Mouse (Mus musculus): ENCODE data around the gene Lin28b. TPM values are rescaled to one million over a fixed set of nuclear protein-coding genes. Genes with fewer than 3 reads are reported as not detected.

Lin28b gene
- polyA plus RNA-seq, 1 experiment, result not detected

DNA sequence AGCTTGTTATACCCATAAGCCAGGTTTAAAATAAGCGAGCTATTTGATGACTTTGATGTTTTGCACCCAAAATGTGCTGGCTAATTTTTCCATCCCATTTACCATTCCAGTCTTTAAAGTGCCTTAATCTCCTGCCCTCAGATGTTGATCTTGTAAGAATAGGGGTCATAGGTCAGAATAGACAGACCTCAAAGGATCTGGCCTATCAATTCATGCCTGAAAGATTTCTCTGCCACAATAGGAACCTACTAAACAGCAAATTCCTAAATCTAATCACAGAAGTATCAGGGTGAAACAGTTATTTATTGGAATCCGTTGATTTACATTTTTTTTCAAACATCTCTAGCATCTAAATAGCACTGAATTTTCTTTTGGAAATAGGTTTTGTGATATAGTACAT, 74.5 kb downstream of the Lin28b start:
- H3K27me3 ChIP-seq (ENCODE audit: control insufficient read depth, insufficient read depth, low read length), result no peaks in the 10 kb centered on the region; the same call in 1 of the 2 replicates
- WGBS, result 64% methylated on average over 2 of the region's 2 CpGs
- no peak for TF ChIP-seq CTCF (IDR thresholded peaks at IDR 0.05; ENCODE audit: extremely low read depth, insufficient read length, insufficient replicate concordance, low read depth, low read length)
- TF ChIP-seq POLR2A (IDR thresholded peaks at IDR 0.05; ENCODE audit: low read depth, low read length), result no peak
- H3K27ac ChIP-seq (ENCODE audit: insufficient read depth, low read depth, low read length), result no peak overlapping the region
- no peak overlapping the region for H3K4me3 ChIP-seq (ENCODE audit: low read depth, low read length)
- H3K4me1 ChIP-seq (ENCODE audit: control insufficient read depth, insufficient read depth, insufficient read length, low read length), result no peaks in the 10 kb centered on the region
- H3K36me3 ChIP-seq (ENCODE audit: control insufficient read depth, insufficient read depth, low read length), result no peaks in the 10 kb centered on the region

DNA sequence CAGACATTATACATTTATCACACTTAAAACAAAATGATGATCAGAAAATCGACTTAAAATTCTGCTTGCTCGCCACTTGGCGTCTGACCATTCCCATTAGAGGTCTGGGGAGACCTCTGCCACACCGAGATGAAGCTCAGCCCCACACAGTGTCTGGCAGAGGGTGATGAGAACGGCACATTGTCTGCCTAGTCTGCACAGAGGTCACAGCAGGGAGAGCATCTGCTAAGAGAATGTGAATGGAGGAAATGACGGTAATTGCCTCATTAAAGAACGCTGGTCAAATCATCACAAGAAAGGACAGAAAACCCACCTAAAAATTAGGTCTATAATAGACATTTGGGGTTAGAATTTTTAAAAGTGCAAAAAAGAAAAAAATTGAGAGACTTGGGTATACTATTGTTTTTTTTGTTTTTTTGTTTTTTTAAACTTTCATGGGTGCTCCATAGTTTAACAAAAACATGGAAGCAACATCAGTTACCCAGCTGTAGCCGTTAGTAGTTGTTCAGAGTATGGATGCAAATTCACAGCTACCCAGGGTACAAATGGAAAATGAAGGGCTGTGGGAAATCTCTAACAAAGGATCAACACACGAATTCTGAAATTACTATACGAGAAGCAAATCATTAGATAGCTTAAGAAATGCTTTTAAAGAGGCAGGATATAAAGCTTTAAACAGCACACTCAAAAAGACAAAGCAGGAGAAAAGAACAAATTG, 75.4 kb downstream of the Lin28b start:
- WGBS, result 68% methylated on average over 10 of the region's 10 CpGs
- H3K27me3 ChIP-seq (ENCODE audit: control insufficient read depth, insufficient read depth, low read length), result no peaks in the 10 kb centered on the region; the same call in 1 of the 2 replicates

DNA sequence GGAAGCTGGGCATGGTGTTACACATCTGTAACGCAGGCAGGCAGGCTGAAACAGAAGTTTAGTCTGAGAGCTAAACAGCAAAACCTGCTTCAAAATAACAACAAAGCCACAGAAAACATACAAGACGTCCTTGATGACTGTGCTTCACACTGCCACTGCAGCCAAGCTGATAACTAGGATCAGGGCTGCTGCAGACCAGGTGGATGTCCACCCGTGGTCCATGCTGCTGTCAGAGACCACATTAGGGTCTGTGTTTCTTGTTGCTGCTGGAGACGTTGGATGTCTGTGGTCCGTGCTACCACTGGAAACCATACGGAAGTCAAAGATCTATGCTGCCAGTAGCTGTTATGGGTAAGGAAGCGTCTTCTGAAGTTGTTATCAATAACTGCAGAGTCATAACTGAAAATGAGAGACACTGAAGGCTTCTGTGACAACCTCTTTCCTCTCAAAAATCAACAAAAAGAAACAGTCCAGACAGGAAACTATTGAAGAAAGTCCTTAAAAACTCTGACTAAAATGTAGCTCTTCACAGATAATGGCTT, 86.4 kb downstream of the Lin28b start:
- WGBS, result 76% methylated on average over 7 of the region's 7 CpGs
- Histone ChIP-seq H3K27ac (ENCODE audit: insufficient read depth, low read depth, low read length) (no peak overlapping the region), H3K4me3 (ENCODE audit: low read depth, low read length) (no peak overlapping the region), H3K36me3 (ENCODE audit: control insufficient read depth, insufficient read depth, low read length) (no peaks in the 10 kb centered on the region), H3K4me1 (ENCODE audit: control insufficient read depth, insufficient read depth, insufficient read length, low read length) (no peaks in the 10 kb centered on the region), H3K27me3 (ENCODE audit: control insufficient read depth, insufficient read depth, low read length) (no peaks in the 10 kb centered on the region)
- TF ChIP-seq POLR2A (IDR thresholded peaks at IDR 0.05; ENCODE audit: low read depth, low read length) (no peak), CTCF (IDR thresholded peaks at IDR 0.05; ENCODE audit: extremely low read depth, insufficient read length, insufficient replicate concordance, low read depth, low read length) (no peak)

More for the DNA sequence above, 75.4 kb downstream of the Lin28b start:
- H3K4me3 ChIP-seq (ENCODE audit: low read depth, low read length), result no peak overlapping the region
- H3K27ac ChIP-seq (ENCODE audit: insufficient read depth, low read depth, low read length), result no peak overlapping the region
- no peak for TF ChIP-seq CTCF (IDR thresholded peaks at IDR 0.05; ENCODE audit: extremely low read depth, insufficient read length, insufficient replicate concordance, low read depth, low read length)
- no peak for TF ChIP-seq POLR2A (IDR thresholded peaks at IDR 0.05; ENCODE audit: low read depth, low read length)
- H3K36me3 ChIP-seq (ENCODE audit: control insufficient read depth, insufficient read depth, low read length), result no peaks in the 10 kb centered on the region
- no peaks in the 10 kb centered on the region for H3K4me1 ChIP-seq (ENCODE audit: control insufficient read depth, insufficient read depth, insufficient read length, low read length)

DNA sequence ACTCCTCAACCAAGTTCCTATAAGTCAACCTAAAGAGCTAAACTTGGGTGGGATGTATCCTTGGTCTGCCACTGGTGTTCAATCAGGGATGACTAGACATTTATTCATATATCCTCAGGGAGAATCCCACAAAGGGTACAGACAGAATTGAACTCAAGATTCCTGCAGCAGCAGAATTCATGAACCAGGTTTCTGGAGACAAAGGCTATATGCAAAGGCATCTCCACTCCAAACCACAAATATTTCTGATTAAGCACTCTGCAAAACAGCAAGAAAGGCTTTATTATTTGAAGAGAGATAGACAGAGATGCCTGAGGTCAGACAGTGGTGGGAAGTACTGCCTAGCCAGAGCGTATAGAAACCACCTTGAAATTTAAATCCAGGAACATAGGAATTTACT, 88.0 kb downstream of the Lin28b start:
- no peak for TF ChIP-seq POLR2A (IDR thresholded peaks at IDR 0.05; ENCODE audit: low read depth, low read length)
- no peak for TF ChIP-seq CTCF (IDR thresholded peaks at IDR 0.05; ENCODE audit: extremely low read depth, insufficient read length, insufficient replicate concordance, low read depth, low read length)

DNA sequence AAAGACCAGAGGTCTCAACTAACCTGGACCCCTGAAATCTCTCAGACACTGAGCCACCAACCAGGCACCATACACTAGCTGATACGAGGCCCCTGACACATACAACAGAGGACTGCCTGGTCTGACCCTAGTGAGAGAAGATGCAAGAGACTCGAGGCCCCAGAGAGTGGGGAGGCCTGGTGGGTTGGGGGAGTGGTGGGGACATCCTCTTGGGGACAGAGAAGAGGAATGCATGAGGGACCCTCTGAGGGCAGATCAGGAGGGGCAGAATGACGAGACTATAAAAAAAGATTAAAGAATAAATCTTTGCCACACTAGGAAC, 103.6 kb downstream of the Lin28b start:
- Histone ChIP-seq H3K4me3 (ENCODE audit: low read depth, low read length) (no peak overlapping the region), H3K27me3 (ENCODE audit: control insufficient read depth, insufficient read depth, low read length) (no peaks in the 10 kb centered on the region), H3K4me1 (ENCODE audit: control insufficient read depth, insufficient read depth, insufficient read length, low read length) (no peaks in the 10 kb centered on the region), H3K36me3 (ENCODE audit: control insufficient read depth, insufficient read depth, low read length) (no peaks in the 10 kb centered on the region), H3K27ac (ENCODE audit: insufficient read depth, low read depth, low read length) (no peak overlapping the region)
- WGBS, result 44% methylated on average over 3 of the region's 3 CpGs
- TF ChIP-seq POLR2A (IDR thresholded peaks at IDR 0.05; ENCODE audit: low read depth, low read length) (no peak), CTCF (IDR thresholded peaks at IDR 0.05; ENCODE audit: extremely low read depth, insufficient read length, insufficient replicate concordance, low read depth, low read length) (no peak)

More for the DNA sequence above, 88.0 kb downstream of the Lin28b start:
- no peaks in the 10 kb centered on the region for H3K27me3 ChIP-seq (ENCODE audit: control insufficient read depth, insufficient read depth, low read length)
- H3K4me3 ChIP-seq (ENCODE audit: low read depth, low read length), result no peak overlapping the region
- H3K4me1 ChIP-seq (ENCODE audit: control insufficient read depth, insufficient read depth, insufficient read length, low read length), result no peaks in the 10 kb centered on the region
- no peak overlapping the region for H3K27ac ChIP-seq (ENCODE audit: insufficient read depth, low read depth, low read length)
- H3K36me3 ChIP-seq (ENCODE audit: control insufficient read depth, insufficient read depth, low read length), result no peaks in the 10 kb centered on the region
- WGBS, result 61% methylated on average over 1 of the region's 1 CpGs

DNA sequence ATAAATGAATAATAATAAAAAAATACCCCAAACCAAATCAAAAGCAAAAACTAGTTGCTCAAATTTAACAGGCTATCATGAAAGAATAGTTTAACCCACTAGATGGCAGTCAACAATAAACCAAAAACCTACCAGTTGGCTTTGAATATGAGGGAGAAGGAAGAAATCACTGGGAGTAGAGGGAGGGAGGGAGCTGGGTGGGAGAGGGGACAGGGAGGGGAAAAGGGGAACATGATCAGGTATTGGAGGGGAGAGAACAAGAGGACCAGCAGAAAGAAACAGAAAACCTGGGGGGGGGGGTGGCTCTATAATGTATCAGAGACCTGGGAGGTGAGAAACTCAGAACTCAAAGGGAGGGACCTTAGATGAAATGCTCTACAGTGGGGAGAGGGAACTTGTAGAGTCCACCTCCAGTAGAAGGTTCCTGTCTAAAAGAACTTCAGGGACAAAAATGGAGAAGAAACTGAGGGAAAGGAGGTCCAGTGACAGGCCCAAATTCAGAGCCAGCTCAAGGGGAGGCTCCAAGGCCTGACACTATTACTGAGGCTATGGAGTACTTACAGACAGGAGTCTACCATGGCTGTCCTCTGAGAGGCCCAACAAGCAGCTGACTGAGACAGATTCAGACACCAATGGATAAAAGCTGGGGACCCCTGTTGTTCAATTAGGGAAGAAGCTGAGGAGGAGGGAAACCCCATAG, 104.1 kb downstream of the Lin28b start:
- TF ChIP-seq POLR2A (IDR thresholded peaks at IDR 0.05; ENCODE audit: low read depth, low read length), result no peak
- TF ChIP-seq CTCF (IDR thresholded peaks at IDR 0.05; ENCODE audit: extremely low read depth, insufficient read length, insufficient replicate concordance, low read depth, low read length), result no peak; the same call in 1 of the 2 replicates
- no peak overlapping the region for H3K27ac ChIP-seq (ENCODE audit: insufficient read depth, low read depth, low read length)
- H3K27me3 ChIP-seq (ENCODE audit: control insufficient read depth, insufficient read depth, low read length), result no peaks in the 10 kb centered on the region
- H3K36me3 ChIP-seq (ENCODE audit: control insufficient read depth, insufficient read depth, low read length), result no peaks in the 10 kb centered on the region
- no peak overlapping the region for H3K4me3 ChIP-seq (ENCODE audit: low read depth, low read length)
- H3K4me1 ChIP-seq (ENCODE audit: control insufficient read depth, insufficient read depth, insufficient read length, low read length), result no peaks in the 10 kb centered on the region

DNA sequence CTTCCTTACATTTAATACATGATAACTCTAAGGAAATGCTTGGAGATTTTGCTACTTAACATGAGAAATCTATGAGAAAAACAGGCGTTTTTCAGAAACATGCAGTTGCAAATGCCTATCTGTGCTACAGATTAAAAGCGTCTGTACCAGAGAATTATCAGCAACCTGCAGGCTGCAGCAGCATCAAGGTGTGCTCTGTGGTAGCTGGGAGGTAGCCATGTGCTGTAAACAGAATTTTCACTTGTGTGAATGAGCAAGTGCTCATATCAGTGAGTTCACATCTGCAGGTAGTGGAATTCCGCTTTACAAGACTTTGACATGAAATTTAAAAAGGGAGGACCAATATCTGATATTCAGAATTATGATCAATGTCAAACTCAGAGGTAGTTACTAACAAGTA, 107.9 kb downstream of the Lin28b start:
- Histone ChIP-seq H3K27ac (ENCODE audit: insufficient read depth, low read depth, low read length) (no peak overlapping the region), H3K27me3 (ENCODE audit: control insufficient read depth, insufficient read depth, low read length) (no peaks in the 10 kb centered on the region), H3K4me3 (ENCODE audit: low read depth, low read length) (no peak overlapping the region), H3K4me1 (ENCODE audit: control insufficient read depth, insufficient read depth, insufficient read length, low read length) (no peaks in the 10 kb centered on the region), H3K36me3 (ENCODE audit: control insufficient read depth, insufficient read depth, low read length) (no peaks in the 10 kb centered on the region)
- no peak for TF ChIP-seq CTCF (IDR thresholded peaks at IDR 0.05; ENCODE audit: extremely low read depth, insufficient read length, insufficient replicate concordance, low read depth, low read length)
- no peak for TF ChIP-seq POLR2A (IDR thresholded peaks at IDR 0.05; ENCODE audit: low read depth, low read length)
- 68% methylated on average over 3 of the region's 3 CpGs for WGBS
